ENCODE assay signal across 9 mouse cellular contexts in genomic region chrX:103185781-103186430, GRCm38 (mm10). TPM values are rescaled to one million over a fixed set of nuclear protein-coding genes. Genes with fewer than 3 reads are reported as not detected.
A peak's percentile ranks its signal among the peaks of the same experiment; 100 is the strongest.
DNase-seq lines count a peak whose midpoint lies in the region; ATAC-seq and TF ChIP-seq lines count a peak whose summit lies in the region.
"Had no signal": no experiment of that assay in that cellular context is flagged by ENCODE, and none has a peak within 500 bp of the region (broad histone marks: within the 10 kb centered on the region; RNA-seq: fewer than 3 reads in every experiment).

No protein-coding gene starts in this region.

- no peaks in the 10 kb centered on the region for H3K4me1 ChIP-seq in heart, embryonic 13.5 days
- no peaks in the 10 kb centered on the region for H3K4me1 ChIP-seq in ES-E14 (ENCODE audit: control insufficient read depth in 2 of 2, insufficient read depth in 2 of 2, low read length in 2 of 2, poor library complexity in 1 of 2)
- no peaks in the 10 kb centered on the region for H3K4me1 ChIP-seq in forebrain, postnatal 0 days (ENCODE audit: insufficient read depth)
- H3K4me1 ChIP-seq in midbrain, embryonic 11.5 days (ENCODE audit: control insufficient read depth, insufficient read depth, low read length) = no peaks in the 10 kb centered on the region
- no peaks in the 10 kb centered on the region for H3K4me1 ChIP-seq in thymus, adult 2 months (replicated peaks; ENCODE audit: control insufficient read depth, insufficient read depth, low read length)

- H3K36me3 ChIP-seq in heart, embryonic 13.5 days = no peaks in the 10 kb centered on the region
- no peaks in the 10 kb centered on the region for H3K36me3 ChIP-seq in ES-E14 (ENCODE audit: control insufficient read depth, insufficient read depth, low read length, poor library complexity, severe bottlenecking)
- no peaks in the 10 kb centered on the region for H3K36me3 ChIP-seq in forebrain, postnatal 0 days (ENCODE audit: insufficient read depth)
- H3K36me3 ChIP-seq in midbrain, embryonic 11.5 days (ENCODE audit: control insufficient read depth, insufficient read depth, low read length) = no peaks in the 10 kb centered on the region
- no peaks in the 10 kb centered on the region for H3K36me3 ChIP-seq in thymus, adult 2 months (ENCODE audit: control insufficient read depth, insufficient read depth, low read length)

- peak overlapping the region; percentile 72 for H3K4me2 ChIP-seq in heart, embryonic 13.5 days
- peak overlapping the region; percentile 41 for H3K4me2 ChIP-seq in forebrain, postnatal 0 days (ENCODE audit: low read depth)
- peak overlapping the region; percentile 50 for H3K4me2 ChIP-seq in midbrain, embryonic 11.5 days

- intact Hi-C loops in heart, postnatal 36 days (cut with DNase I) = no loop called here

- no peak for DNase-seq in heart, postnatal 36 days
- no peak for DNase-seq in ES-E14 (ENCODE audit: low read depth, low spot score)
- no peak for DNase-seq in forebrain, postnatal 0 days
- peak; percentile 93 for DNase-seq in midbrain, embryonic 11.5 days (ENCODE audit: low spot score, missing footprints)
- DNase-seq in urinary bladder, postnatal 14 days (ENCODE audit: low spot score) = no peak
- DNase-seq in frontal cortex, postnatal 36 days (ENCODE audit: low spot score in 2 of 2) = no peak
- DNase-seq in thymus, adult 2 months = no peak

- in situ Hi-C loops in ES-E14 (cut with MboI; ENCODE audit: low sequenced_read_pairs in 2 of 2, unreplicated experiment in 2 of 2) = no loop called here

- TF ChIP-seq CTCF in forebrain, postnatal 0 days (IDR thresholded peaks at IDR 0.05; ENCODE audit: low read depth) = no peak
- no peak for TF ChIP-seq CTCF in thymus, adult 2 months (IDR thresholded peaks at IDR 0.05; ENCODE audit: borderline replicate concordance, control insufficient read depth, extremely low read depth, insufficient read depth, low read length, poor library complexity)

- 15% methylated on average over 20 of the region's 20 CpGs for WGBS in heart, embryonic 13.5 days
- WGBS in forebrain, postnatal 0 days = 25% methylated on average over 20 of the region's 20 CpGs
- WGBS in midbrain, embryonic 11.5 days = 23% methylated on average over 20 of the region's 20 CpGs
- WGBS in thymus, adult 2 months = 8% methylated on average over 20 of the region's 20 CpGs

- TF ChIP-seq POLR2A in thymus, adult 2 months (IDR thresholded peaks at IDR 0.05; ENCODE audit: control insufficient read depth, extremely low read depth, insufficient read depth, low read length, poor library complexity) = no peak

- no peak for ATAC-seq in heart, embryonic 13.5 days (ENCODE audit: extremely low read depth, insufficient number of reproducible peaks, low FRiP score, low TSS enrichment)
- peak; percentile 34 for ATAC-seq in forebrain, postnatal 0 days
- ATAC-seq in midbrain, embryonic 11.5 days (ENCODE audit: low FRiP score) = peak; percentile 54

- H3K27ac ChIP-seq in heart, embryonic 13.5 days (replicated peaks) = no peak overlapping the region
- no peak overlapping the region for H3K27ac ChIP-seq in ES-E14 (ENCODE audit: insufficient read depth, low read depth, low read length, poor library complexity, severe bottlenecking)
- peak overlapping the region; percentile 88 for H3K27ac ChIP-seq in forebrain, postnatal 0 days (ENCODE audit: low read depth, low read length)
- peak overlapping the region; percentile 57 for H3K27ac ChIP-seq in midbrain, embryonic 11.5 days (ENCODE audit: low read depth, low read length)
- H3K27ac ChIP-seq in thymus, adult 2 months (ENCODE audit: control insufficient read depth, insufficient read depth, low read length) = no peak overlapping the region

- no peaks in the 10 kb centered on the region for H3K9me3 ChIP-seq in heart, embryonic 13.5 days
- H3K9me3 ChIP-seq in ES-E14 (ENCODE audit: control insufficient read depth, insufficient read depth, low read depth, low read length) = no peaks in the 10 kb centered on the region
- H3K9me3 ChIP-seq in forebrain, postnatal 0 days (ENCODE audit: low read length) = no peaks in the 10 kb centered on the region
- H3K9me3 ChIP-seq in midbrain, embryonic 11.5 days (ENCODE audit: control insufficient read depth, low read length) = no peaks in the 10 kb centered on the region

- peak overlapping the region; percentile 54 for H3K4me3 ChIP-seq in heart, embryonic 13.5 days
- H3K4me3 ChIP-seq in ES-E14 (ENCODE audit: insufficient read depth in 1 of 2, low read depth in 1 of 2, low read length in 2 of 2, poor library complexity in 1 of 2, severe bottlenecking in 1 of 2) = peak overlapping the region; percentile 61 to 63
- peak overlapping the region; percentile 53 for H3K4me3 ChIP-seq in forebrain, postnatal 0 days (ENCODE audit: low read depth, low read length)
- H3K4me3 ChIP-seq in midbrain, embryonic 11.5 days (ENCODE audit: low read depth, low read length) = peak overlapping the region; percentile 42
- no peak overlapping the region for H3K4me3 ChIP-seq in thymus, adult 2 months (ENCODE audit: control insufficient read depth, insufficient read depth, low read length)

- peaks cover 41% of the 10 kb centered on the region for H3K27me3 ChIP-seq in heart, embryonic 13.5 days (replicated peaks)
- H3K27me3 ChIP-seq in forebrain, postnatal 0 days (ENCODE audit: insufficient read depth, low read length) = no peaks in the 10 kb centered on the region; the same call in 1 of the 2 replicates
- peaks cover 12% of the 10 kb centered on the region for H3K27me3 ChIP-seq in midbrain, embryonic 11.5 days (ENCODE audit: control insufficient read depth, insufficient read depth, low read length)
- H3K27me3 ChIP-seq in thymus, adult 2 months (ENCODE audit: control insufficient read depth, insufficient read depth, low read length) = no peaks in the 10 kb centered on the region

- H3K9ac ChIP-seq in heart, embryonic 13.5 days = peak overlapping the region; percentile 37; the same call in 1 of the 2 replicates
- H3K9ac ChIP-seq in ES-E14 (ENCODE audit: insufficient read depth, low read depth, low read length, poor library complexity, severe bottlenecking) = peak overlapping the region; percentile 70
- H3K9ac ChIP-seq in forebrain, postnatal 0 days = peak overlapping the region; percentile 63
- peak overlapping the region; percentile 63 for H3K9ac ChIP-seq in midbrain, embryonic 11.5 days (ENCODE audit: low read length)

TF ChIP-seq in ES-E14, 5 proteins besides CTCF, POLR2A, EP300 and RAD21:
- TF ChIP-seq ZC3H11A (IDR thresholded peaks at IDR 0.05; ENCODE audit: borderline replicate concordance, low read depth, low read length) (no peak), ZNF384 (IDR thresholded peaks at IDR 0.05; ENCODE audit: low read depth, low read length) (no peak), HCFC1 (IDR thresholded peaks at IDR 0.05; ENCODE audit: borderline replicate concordance, insufficient read depth, low read length) (no peak), CHD2 (IDR thresholded peaks at IDR 0.05; ENCODE audit: low read depth, low read length) (no peak), MAFK (IDR thresholded peaks at IDR 0.05; ENCODE audit: insufficient read depth, low read depth, low read length) (no peak)

RNA-seq across cellular contexts. Expression of gene Nap1l2, which starts 0.5 kb away (rescaled TPM):
- polyA plus RNA-seq in heart, embryonic 13.5 days (2015; fragmentation: Nextera tagmentation; extraction: Ambion mirVana) = 0.83 and 0.98 TPM in 2 replicates
- total RNA-seq in heart, postnatal 36 days (2021) = not detected
- total RNA-seq in ES-E14 (2012; rRNA removed) = 2.3 and 2.4 TPM in 2 replicates
- total RNA-seq in forebrain, postnatal 0 days (2014; rRNA removed) = 33.1 and 49.5 TPM in 2 replicates
- 36.8 and 60.1 TPM in 2 replicates for polyA plus RNA-seq in forebrain, postnatal 0 days (2015; fragmentation: Nextera tagmentation; extraction: Ambion mirVana)
- polyA plus RNA-seq in midbrain, embryonic 11.5 days (2014; fragmentation: Nextera tagmentation; extraction: Ambion mirVana) = 19.4 and 19.6 TPM in 2 replicates
- polyA plus RNA-seq in thymus, adult 2 months (2012; rRNA removed) = 0.04 TPM in 1 of 2 replicates, not detected in the other
- total RNA-seq: MEL had no signal

Comparison
In these comparisons a context has a peak if more than half of its experiments do, and no peak if none do; other contexts are left out.
1. H3K27ac ChIP-seq: peak in forebrain, postnatal 0 days (single experiment) and midbrain, embryonic 11.5 days (single experiment); none in heart, embryonic 13.5 days (single experiment), ES-E14 (single experiment) and thymus, adult 2 months (single experiment).
2. RNA of gene Nap1l2, which starts 0.5 kb away (polyA plus RNA-seq): 36.8 to 60.1 TPM in forebrain, postnatal 0 days and 19.4 to 19.6 TPM in midbrain, embryonic 11.5 days; 0.83 to 0.98 TPM in heart, embryonic 13.5 days and 0.04 TPM in thymus, adult 2 months; every median in the first group is over 10 times any median in the second.
3. Peak in every context shown above with its lines, with median percentiles within 50 percentile points of each other: H3K4me2 ChIP-seq and H3K9ac ChIP-seq.